Mouse (Mus musculus): ENCODE results near the gene Fgf3. TPM values are rescaled to one million over a fixed set of nuclear protein-coding genes. Genes with fewer than 3 reads are reported as not detected.

Gene Fgf3
- 0.36 and 0.53 TPM in 2 replicates for polyA plus RNA-seq (2015; fragmentation: Nextera tagmentation; extraction: Ambion mirVana)

- Histone ChIP-seq H3K27ac (no peak within 1 kb of the TSS), H3K9me3 (replicated peaks) (no peaks in the 10 kb centered on the region), H3K4me1 (peaks cover 21% of the 10 kb centered on the region), H3K4me3 (replicated peaks) (peak within 1 kb of the TSS; percentile 43), H3K4me2 (peak within 1 kb of the TSS; percentile 62), H3K27me3 (peaks cover 89% of the 10 kb centered on the region), H3K9ac (no peak within 1 kb of the TSS), H3K36me3 (no peaks in the 10 kb centered on the region)
- WGBS = 2% methylated on average over 43 of the region's 43 CpGs
- no peak for ATAC-seq (replicated peaks; ENCODE audit: low FRiP score)
Observed at GRCm38 (mm10) chr7:144837891-144838488, at the start of gene Fgf3. TSS of gene Fgf3 (plus strand) at chr7:144838083.

- WGBS = 44% methylated on average over 4 of the region's 4 CpGs
- Histone ChIP-seq H3K9ac (no peak overlapping the region), H3K4me1 (peaks cover 25% of the 10 kb centered on the region), H3K4me3 (replicated peaks) (no peak overlapping the region), H3K4me2 (no peak overlapping the region), H3K36me3 (no peaks in the 10 kb centered on the region), H3K9me3 (replicated peaks) (no peaks in the 10 kb centered on the region), H3K27ac (peak overlapping the region; percentile 54), H3K27me3 (0 out of 2 replicates have a peak, but pooled peaks cover 4% of the 10 kb centered on the region)
- no peak; the same call in 1 of the 2 replicates for ATAC-seq (replicated peaks; ENCODE audit: low FRiP score)
Observed at GRCm38 (mm10) chr7:144788631-144789030, 49.3 kb upstream of the Fgf3 start.

- Histone ChIP-seq H3K9me3 (replicated peaks) (no peaks in the 10 kb centered on the region), H3K4me2 (peak overlapping the region; percentile 57), H3K27me3 (0 out of 2 replicates have a peak, but pooled peaks cover 4% of the 10 kb centered on the region), H3K4me3 (replicated peaks) (peak overlapping the region; percentile 35), H3K4me1 (peaks cover 27% of the 10 kb centered on the region), H3K27ac (no peak overlapping the region), H3K36me3 (no peaks in the 10 kb centered on the region), H3K9ac (no peak overlapping the region)
- 57% methylated on average over 36 of the region's 36 CpGs for WGBS
- no peak for ATAC-seq (replicated peaks; ENCODE audit: low FRiP score)
Observed at GRCm38 (mm10) chr7:144789601-144790556, 48.0 kb upstream of the Fgf3 start.

- no peak overlapping the region for H3K4me3 ChIP-seq (replicated peaks)
- peaks cover 31% of the 10 kb centered on the region for H3K4me1 ChIP-seq
- no peaks in the 10 kb centered on the region for H3K9me3 ChIP-seq (replicated peaks)
- WGBS = 90% methylated on average over 7 of the region's 7 CpGs
- H3K27ac ChIP-seq = no peak overlapping the region
- H3K27me3 ChIP-seq = 0 out of 2 replicates have a peak, but pooled peaks cover 4% of the 10 kb centered on the region
- no peaks in the 10 kb centered on the region for H3K36me3 ChIP-seq
- ATAC-seq (replicated peaks; ENCODE audit: low FRiP score) = no peak
- no peak overlapping the region for H3K9ac ChIP-seq
- H3K4me2 ChIP-seq = no peak overlapping the region
Observed at GRCm38 (mm10) chr7:144791426-144791825, 46.5 kb upstream of the Fgf3 start.

- Histone ChIP-seq H3K27ac (0 out of 2 replicates have a peak overlapping the region, but pooled peaks have one; percentile 14), H3K4me1 (peaks cover 26% of the 10 kb centered on the region), H3K4me3 (replicated peaks) (no peak overlapping the region), H3K36me3 (no peaks in the 10 kb centered on the region), H3K27me3 (no peaks in the 10 kb centered on the region), H3K4me2 (no peak overlapping the region), H3K9me3 (replicated peaks) (no peaks in the 10 kb centered on the region), H3K9ac (no peak overlapping the region)
- ATAC-seq (replicated peaks; ENCODE audit: low FRiP score) = peak; percentile 44; the same call in 1 of the 2 replicates
- WGBS = 54% methylated on average over 10 of the region's 10 CpGs
Observed at GRCm38 (mm10) chr7:144793296-144793695, 44.6 kb upstream of the Fgf3 start.

GRCm38 (mm10) chr7:144795976-144796474 is 41.9 kb upstream of the Fgf3 start:
- peaks cover 17% of the 10 kb centered on the region for H3K27me3 ChIP-seq
- H3K9me3 ChIP-seq (replicated peaks) = no peaks in the 10 kb centered on the region
- WGBS = 59% methylated on average over 9 of the region's 9 CpGs
- H3K4me3 ChIP-seq (replicated peaks) = no peak overlapping the region
- no peak overlapping the region for H3K4me2 ChIP-seq
- ATAC-seq (replicated peaks; ENCODE audit: low FRiP score) = no peak
- H3K36me3 ChIP-seq = no peaks in the 10 kb centered on the region
- peaks cover 14% of the 10 kb centered on the region; the same call in 1 of the 2 replicates for H3K4me1 ChIP-seq
- H3K27ac ChIP-seq = no peak overlapping the region
- H3K9ac ChIP-seq = no peak overlapping the region

GRCm38 (mm10) chr7:144796986-144797735 is 40.7 kb upstream of the Fgf3 start:
- ATAC-seq (replicated peaks; ENCODE audit: low FRiP score) = no peak
- Histone ChIP-seq H3K4me1 (peaks cover 14% of the 10 kb centered on the region; the same call in 1 of the 2 replicates), H3K4me3 (replicated peaks) (no peak overlapping the region), H3K36me3 (no peaks in the 10 kb centered on the region), H3K27me3 (peaks cover 21% of the 10 kb centered on the region), H3K4me2 (no peak overlapping the region), H3K9ac (no peak overlapping the region), H3K27ac (no peak overlapping the region), H3K9me3 (replicated peaks) (no peaks in the 10 kb centered on the region)
- 65% methylated on average over 17 of the region's 17 CpGs for WGBS

- Histone ChIP-seq H3K4me1 (peaks cover 11% of the 10 kb centered on the region; the same call in 1 of the 2 replicates), H3K27ac (no peak overlapping the region), H3K4me2 (no peak overlapping the region), H3K27me3 (peaks cover 26% of the 10 kb centered on the region), H3K4me3 (replicated peaks) (no peak overlapping the region), H3K9me3 (replicated peaks) (no peaks in the 10 kb centered on the region), H3K9ac (no peak overlapping the region), H3K36me3 (no peaks in the 10 kb centered on the region)
- 39% methylated on average over 1 of the region's 1 CpGs for WGBS
- 0 out of 2 replicates have a peak, but pooled peaks have one; percentile 35 for ATAC-seq (replicated peaks; ENCODE audit: low FRiP score)
Observed at GRCm38 (mm10) chr7:144798471-144798870, 39.4 kb upstream of the Fgf3 start.

GRCm38 (mm10) chr7:144807036-144807435 is 30.8 kb upstream of the Fgf3 start:
- Histone ChIP-seq H3K4me3 (replicated peaks) (no peak overlapping the region), H3K4me1 (peaks cover 8% of the 10 kb centered on the region; the same call in 1 of the 2 replicates), H3K4me2 (no peak overlapping the region), H3K36me3 (no peaks in the 10 kb centered on the region), H3K9me3 (replicated peaks) (no peaks in the 10 kb centered on the region), H3K27ac (no peak overlapping the region), H3K9ac (no peak overlapping the region), H3K27me3 (peaks cover 9% of the 10 kb centered on the region; the same call in 1 of the 2 replicates)
- WGBS = 63% methylated on average over 6 of the region's 6 CpGs
- ATAC-seq (replicated peaks; ENCODE audit: low FRiP score) = no peak

GRCm38 (mm10) chr7:144807976-144808577 is 29.8 kb upstream of the Fgf3 start:
- H3K36me3 ChIP-seq = no peaks in the 10 kb centered on the region
- no peak overlapping the region for H3K27ac ChIP-seq
- peaks cover 7% of the 10 kb centered on the region; the same call in 1 of the 2 replicates for H3K27me3 ChIP-seq
- H3K4me2 ChIP-seq = no peak overlapping the region
- ATAC-seq (replicated peaks; ENCODE audit: low FRiP score) = no peak
- WGBS = 76% methylated on average over 4 of the region's 4 CpGs
- no peak overlapping the region for H3K4me3 ChIP-seq (replicated peaks)
- H3K9me3 ChIP-seq (replicated peaks) = no peaks in the 10 kb centered on the region
- peaks cover 8% of the 10 kb centered on the region; the same call in 1 of the 2 replicates for H3K4me1 ChIP-seq
- H3K9ac ChIP-seq = no peak overlapping the region

- Histone ChIP-seq H3K4me1 (peaks cover 8% of the 10 kb centered on the region; the same call in 1 of the 2 replicates), H3K36me3 (no peaks in the 10 kb centered on the region), H3K27me3 (no peaks in the 10 kb centered on the region), H3K27ac (no peak overlapping the region), H3K4me3 (replicated peaks) (no peak overlapping the region), H3K9me3 (replicated peaks) (no peaks in the 10 kb centered on the region), H3K9ac (no peak overlapping the region), H3K4me2 (no peak overlapping the region)
- WGBS = 37% methylated on average over 4 of the region's 4 CpGs
- ATAC-seq (replicated peaks; ENCODE audit: low FRiP score) = no peak
Observed at GRCm38 (mm10) chr7:144811521-144811920, 26.4 kb upstream of the Fgf3 start.
